Mouse (Mus musculus): ENCODE data around the gene Rev3l.

DNA sequence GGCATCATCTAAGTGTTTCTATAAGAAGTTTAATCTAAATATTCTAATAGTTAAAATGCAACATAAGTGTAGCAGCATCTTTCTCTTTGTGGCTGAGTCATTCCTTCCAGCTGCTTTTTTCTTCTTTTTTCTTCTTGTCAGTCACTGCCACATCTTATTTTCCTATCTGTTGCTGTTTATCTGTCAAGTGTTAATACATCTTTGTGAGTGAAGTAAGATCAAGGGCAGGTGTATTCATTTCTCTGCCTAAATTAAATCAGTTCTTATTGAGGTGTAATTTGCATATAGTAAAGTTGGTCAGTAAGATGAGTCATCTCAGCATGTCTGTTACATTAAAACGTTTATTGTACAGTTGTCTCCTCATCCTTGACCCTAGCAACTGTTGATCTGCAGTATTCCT lies 32.8 kb downstream of the Rev3l start:
- no peak for TF ChIP-seq MXI1 (IDR thresholded peaks at IDR 0.05; ENCODE audit: low read depth, low read length)
- TF ChIP-seq GATA1 (IDR thresholded peaks at IDR 0.05; ENCODE audit: low read depth, low read length) = no peak
- TF ChIP-seq RAD21 (IDR thresholded peaks at IDR 0.05; ENCODE audit: low read depth, low read length) = no peak
- no peak for TF ChIP-seq ZNF384 (IDR thresholded peaks at IDR 0.05; ENCODE audit: low read depth, low read length)
- TF ChIP-seq CTCF (IDR thresholded peaks at IDR 0.05 in 2 of 3, conservative IDR thresholded peaks at IDR 0.05 in 1 of 3; ENCODE audit: control insufficient read depth in 1 of 3, insufficient read depth in 1 of 3, low read depth in 2 of 3, low read length in 3 of 3, poor library complexity in 1 of 3, severe bottlenecking in 1 of 3) = no peak
- no peak for TF ChIP-seq CHD2 (IDR thresholded peaks at IDR 0.05; ENCODE audit: low read length)
- no peak for TF ChIP-seq ETS1 (IDR thresholded peaks at IDR 0.05; ENCODE audit: low read depth, low read length)
- no peak for TF ChIP-seq SMC3 (IDR thresholded peaks at IDR 0.05; ENCODE audit: low read depth, low read length)
- no peak for TF ChIP-seq POLR2AphosphoS2 (IDR thresholded peaks at IDR 0.05; ENCODE audit: low read length)
- TF ChIP-seq ZC3H11A (IDR thresholded peaks at IDR 0.05; ENCODE audit: low read depth, low read length) = no peak
- TF ChIP-seq TBP (IDR thresholded peaks at IDR 0.05; ENCODE audit: low read depth, low read length) = no peak
- TF ChIP-seq EP300 (IDR thresholded peaks at IDR 0.05; ENCODE audit: low read depth in 1 of 2, low read length in 2 of 2) = no peak
- no peak for TF ChIP-seq MYC (IDR thresholded peaks at IDR 0.05; ENCODE audit: low read depth, low read length)
- no peak for TF ChIP-seq POLR2A (IDR thresholded peaks at IDR 0.05; ENCODE audit: control insufficient read depth in 1 of 2, insufficient read depth in 1 of 2, low read depth in 1 of 2, low read length in 2 of 2, poor library complexity in 1 of 2)

Measured in MEL (cell line).